Comparison of ENCODE assay signal across 14 mouse cellular contexts in the genomic region with DNA sequence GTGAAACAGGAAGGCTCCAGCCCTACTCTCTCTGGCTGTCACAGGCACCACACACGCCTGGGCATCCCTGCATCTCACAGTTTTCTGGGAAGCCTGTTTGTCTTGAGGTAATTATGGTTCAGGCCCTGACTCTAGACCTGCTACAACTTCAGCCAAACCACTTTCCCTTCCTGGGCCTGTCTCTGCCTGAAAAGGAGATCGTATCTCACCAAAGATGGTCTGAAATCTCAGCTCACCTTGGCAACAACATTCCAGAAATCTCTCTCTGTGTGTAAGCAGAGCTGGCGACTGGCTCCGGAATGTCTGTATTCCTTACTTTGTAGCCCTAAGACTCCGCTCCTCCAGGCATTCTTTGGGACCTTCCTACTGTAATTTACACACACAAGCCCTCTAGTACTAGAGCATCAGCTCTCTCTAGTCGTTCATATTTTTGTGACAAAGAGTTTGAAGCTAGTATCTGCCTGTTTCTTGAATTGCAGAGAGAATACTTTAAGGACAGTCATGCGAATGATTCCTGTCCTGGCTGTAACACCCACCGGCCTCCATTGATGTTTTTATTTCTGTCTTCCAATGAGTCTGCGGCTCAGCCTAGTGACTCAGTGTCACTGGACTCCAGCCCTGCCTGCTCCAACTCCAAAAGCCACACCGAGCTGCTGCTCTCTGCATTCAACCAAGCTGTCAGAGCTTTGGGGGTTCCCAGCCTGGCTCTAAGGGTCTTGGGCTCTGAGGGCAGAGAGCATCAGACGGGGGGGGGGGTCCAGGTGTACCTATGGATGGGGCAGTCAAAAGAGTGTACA. TPM values are rescaled to one million over a fixed set of nuclear protein-coding genes. Genes with fewer than 3 reads are reported as not detected.
DNase-seq lines count a peak whose midpoint lies in the region; ATAC-seq and TF ChIP-seq lines count a peak whose summit lies in the region.
"Had no signal": no experiment of that assay in that cellular context is flagged by ENCODE, and none has a peak within 500 bp of the region (broad histone marks: within the 10 kb centered on the region; RNA-seq: fewer than 3 reads in every experiment).

No protein-coding gene starts in this region.

- no peaks in the 10 kb centered on the region for H3K36me3 ChIP-seq in intestine, embryonic 15.5 days
- H3K36me3 ChIP-seq in thymus, adult 2 months (ENCODE audit: control insufficient read depth, insufficient read depth, low read length) = peaks cover 18% of the 10 kb centered on the region
- H3K36me3 ChIP-seq: neural tube, embryonic 13.5 days had no signal

- TF ChIP-seq POLR2A in thymus, adult 2 months (IDR thresholded peaks at IDR 0.05; ENCODE audit: control insufficient read depth, extremely low read depth, insufficient read depth, low read length, poor library complexity) = no peak

- peak overlapping the region; percentile 28; the same call in 1 of the 2 replicates for H3K27ac ChIP-seq in intestine, embryonic 15.5 days
- H3K27ac ChIP-seq in thymus, adult 2 months (ENCODE audit: control insufficient read depth, insufficient read depth, low read length) = no peak overlapping the region
- H3K27ac ChIP-seq: neural tube, embryonic 13.5 days had no signal

- peaks cover 24% of the 10 kb centered on the region for H3K4me1 ChIP-seq in intestine, embryonic 15.5 days (replicated peaks)
- peaks cover 17% of the 10 kb centered on the region for H3K4me1 ChIP-seq in thymus, adult 2 months (replicated peaks; ENCODE audit: control insufficient read depth, insufficient read depth, low read length)

- no peak overlapping the region for H3K4me2 ChIP-seq in intestine, embryonic 15.5 days (replicated peaks)
- H3K4me2 ChIP-seq: midbrain, embryonic 11.5 days; neural tube, embryonic 13.5 days had no signal

- no peak overlapping the region for H3K9ac ChIP-seq in intestine, embryonic 15.5 days
- H3K9ac ChIP-seq: liver, postnatal 0 days; neural tube, embryonic 13.5 days had no signal

- H3K9me3 ChIP-seq in intestine, embryonic 15.5 days = no peaks in the 10 kb centered on the region
- H3K9me3 ChIP-seq: neural tube, embryonic 13.5 days had no signal

- no peak for TF ChIP-seq CTCF in thymus, adult 2 months (IDR thresholded peaks at IDR 0.05; ENCODE audit: borderline replicate concordance, control insufficient read depth, extremely low read depth, insufficient read depth, low read length, poor library complexity)

- no peak for ATAC-seq in intestine, embryonic 15.5 days
- ATAC-seq: liver, postnatal 0 days had no signal

- peak; percentile 15 for DNase-seq in embryo, embryonic 10.5 days (ENCODE audit: low spot score)
- no peak for DNase-seq in embryo, embryonic 11 days
- peak; percentile 70 for DNase-seq in urinary bladder, postnatal 14 days (ENCODE audit: low spot score)
- no peak for DNase-seq in urinary bladder, adult 2 months (ENCODE audit: low spot score)
- no peak for DNase-seq in right cerebral cortex, postnatal 25 days
- DNase-seq in thymus, postnatal 25 days = no peak
- DNase-seq in thymus, adult 2 months = no peak
- DNase-seq: kidney, postnatal 10 days; liver, postnatal 0 days; spleen, adult 18-20 months; thymus, postnatal 4 days had no signal

- no peaks in the 10 kb centered on the region for H3K27me3 ChIP-seq in intestine, embryonic 15.5 days (replicated peaks)
- no peaks in the 10 kb centered on the region for H3K27me3 ChIP-seq in thymus, adult 2 months (ENCODE audit: control insufficient read depth, insufficient read depth, low read length)
- H3K27me3 ChIP-seq: neural tube, embryonic 13.5 days had no signal

- WGBS in intestine, embryonic 15.5 days = 49% methylated on average over 11 of the region's 11 CpGs
- whole genome bisulfite sequencing in thymus, adult 2 months = 91% methylated on average over 11 of the region's 11 CpGs

- H3K4me3 ChIP-seq in intestine, embryonic 15.5 days (replicated peaks) = no peak overlapping the region
- no peak overlapping the region for H3K4me3 ChIP-seq in thymus, adult 2 months (ENCODE audit: control insufficient read depth, insufficient read depth, low read length)
- H3K4me3 ChIP-seq: neural tube, embryonic 13.5 days had no signal

RNA-seq across cellular contexts. Expression of a gene that starts 8.4 kb away (rescaled TPM):
- polyA plus RNA-seq in urinary bladder, adult 2 months (2012; rRNA removed) = 32.9 and 42.9 TPM in 2 replicates
- 7.2 and 9.0 TPM in 2 replicates for polyA plus RNA-seq in intestine, embryonic 15.5 days (2015; fragmentation: Nextera tagmentation; extraction: Ambion mirVana)
- polyA plus RNA-seq in thymus, adult 2 months (2012; rRNA removed) = 162 and 166 TPM in 2 replicates

RNA-seq across cellular contexts. Expression of a gene that starts 44.4 kb away (rescaled TPM):
- polyA plus RNA-seq in urinary bladder, adult 2 months (2012; rRNA removed) = 0.47 and 0.66 TPM in 2 replicates
- polyA plus RNA-seq in intestine, embryonic 15.5 days (2015; fragmentation: Nextera tagmentation; extraction: Ambion mirVana) = 0.28 TPM in 1 of 2 replicates, not detected in the other
- 1.1 and 2.3 TPM in 2 replicates for polyA plus RNA-seq in thymus, adult 2 months (2012; rRNA removed)
- polyA plus RNA-seq: liver, postnatal 0 days had no signal

Comparison
In these comparisons a context has a peak if more than half of its experiments do, and no peak if none do; other contexts are left out.
1. DNase-seq: peak in embryo, embryonic 10.5 days (single experiment) and urinary bladder, postnatal 14 days (single experiment); none in embryo, embryonic 11 days (single experiment), urinary bladder, adult 2 months (single experiment), right cerebral cortex, postnatal 25 days (single experiment), thymus, postnatal 25 days (single experiment) and thymus, adult 2 months (single experiment).